Mouse (Mus musculus) myocyte (in vitro differentiated cells): ENCODE data around the gene Aff3. TPM values are rescaled to one million over a fixed set of nuclear protein-coding genes. Genes with fewer than 3 reads are reported as not detected.

Experiments
- H3K27me3 ChIP-seq: one replicate; pipeline ENCODE4 v1.6.1; 2011; ENCODE audit not compliant: control insufficient read depth, insufficient read depth, insufficient read length
- H3K36me3 ChIP-seq: one replicate; pipeline ENCODE4 v1.6.1; 2011; ENCODE audit not compliant: control insufficient read depth, insufficient read depth
- H3K4me2 ChIP-seq: one replicate; pipeline ENCODE4 v1.6.1; 2011; ENCODE audit warnings: low read depth, control low read depth
- H3K4me3 ChIP-seq: one replicate; pipeline ENCODE4 v1.5.1; 2011; ENCODE audit warnings: mild to moderate bottlenecking, control low read depth, moderate library complexity
- H3K79me2 ChIP-seq: one replicate; pipeline ENCODE4 v1.6.1; 2011; ENCODE audit not compliant: control insufficient read depth, insufficient read depth
- H3ac ChIP-seq: one replicate; pipeline ENCODE4 v1.6.1; 2011; ENCODE audit not compliant: control insufficient read depth, insufficient read length
- CEBPB ChIP-seq: IDR thresholded peaks from 2 replicates; pipeline ENCODE4 v1.6.1; 2011; ENCODE audit warnings: mild to moderate bottlenecking, moderate library complexity; ENCODE audit not compliant: poor library complexity, insufficient read depth, severe bottlenecking
- E2F4 ChIP-seq: IDR thresholded peaks from one replicate; pipeline ENCODE4 v1.6.1; 2011; ENCODE audit warnings: mild to moderate bottlenecking, control low read depth, moderate library complexity; ENCODE audit not compliant: insufficient read depth
- MAX ChIP-seq: IDR thresholded peaks from one replicate; pipeline ENCODE4 v1.6.1; 2011; ENCODE audit warnings: low read depth, mild to moderate bottlenecking, control low read depth
- MYOD1 ChIP-seq, 3 experiments: IDR thresholded peaks; one replicate each; pipeline ENCODE4 v1.6.1; 2011; ENCODE audit warnings: control low read depth in 2 of 3, low read depth in 2 of 3, mild to moderate bottlenecking in 2 of 3, moderate library complexity in 1 of 3; ENCODE audit not compliant: insufficient read length in 2 of 3, control insufficient read depth in 1 of 3
- MYOG ChIP-seq, 3 experiments: IDR thresholded peaks; one replicate each; pipeline ENCODE4 v1.6.1; 2011; ENCODE audit warnings: control low read depth in 2 of 3, low read depth in 2 of 3, mild to moderate bottlenecking in 2 of 3; ENCODE audit not compliant: insufficient read length in 2 of 3, control insufficient read depth in 1 of 3, insufficient read depth in 1 of 3
- POLR2A ChIP-seq: IDR thresholded peaks from one replicate; pipeline ENCODE4 v1.6.1; 2011; ENCODE audit warnings: low read depth, mild to moderate bottlenecking, control low read depth, moderate library complexity; ENCODE audit not compliant: insufficient read length
- POLR2AphosphoS2 ChIP-seq: IDR thresholded peaks from one replicate; pipeline ENCODE4 v1.6.1; 2011; ENCODE audit warnings: low read depth, control low read depth; ENCODE audit not compliant: insufficient read length
- REST ChIP-seq: IDR thresholded peaks from one replicate; pipeline ENCODE4 v1.6.1; 2011; ENCODE audit warnings: mild to moderate bottlenecking, control low read depth, moderate library complexity; ENCODE audit not compliant: insufficient read depth, insufficient read length
- SRF ChIP-seq: IDR thresholded peaks from one replicate; pipeline ENCODE4 v1.6.1; 2011; ENCODE audit warnings: low read depth; ENCODE audit not compliant: control insufficient read depth, insufficient read length
- TCF12 ChIP-seq: IDR thresholded peaks from one replicate; pipeline ENCODE4 v1.6.1; 2011; ENCODE audit warnings: mild to moderate bottlenecking, control low read depth; ENCODE audit not compliant: poor library complexity, insufficient read depth, severe bottlenecking
- TCF3 ChIP-seq: IDR thresholded peaks from one replicate; pipeline ENCODE4 v1.6.1; 2011; ENCODE audit warnings: low read depth, control low read depth; ENCODE audit not compliant: insufficient read length
- USF1 ChIP-seq: IDR thresholded peaks from one replicate; pipeline ENCODE4 v1.6.1; 2011; ENCODE audit warnings: low read depth, mild to moderate bottlenecking, control low read depth, moderate library complexity
- polyA plus RNA-seq: library from polyadenylated mRNA; unstranded; fragments of >200 nt; fragmentation: generic; extraction: Trizol; gene quantifications from one replicate; pipeline ENCODE4 v1.2.1, GENCODE M21; 2012; ENCODE audit warnings: missing spikeins

The Aff3 gene
- polyA plus RNA-seq, 1 experiment = not detected

- H3ac ChIP-seq = no peak overlapping the region
- TF ChIP-seq REST = no peak
- TF ChIP-seq USF1 = no peak
- no peak for TF ChIP-seq MYOD1 (IDR thresholded peaks at IDR 0.05; ENCODE audit: control insufficient read depth in 1 of 3, insufficient read length in 2 of 3, low read depth in 2 of 3)
- no peak for TF ChIP-seq POLR2AphosphoS2
- TF ChIP-seq TCF3 = no peak
- TF ChIP-seq MAX = no peak
- TF ChIP-seq E2F4 = no peak
- no peak for TF ChIP-seq CEBPB
- no peak for TF ChIP-seq POLR2A
- no peak for TF ChIP-seq SRF
- no peak for TF ChIP-seq TCF12
- TF ChIP-seq MYOG (IDR thresholded peaks at IDR 0.05; ENCODE audit: control insufficient read depth in 1 of 3, insufficient read depth in 1 of 3, insufficient read length in 2 of 3, low read depth in 2 of 3) = no peak
- H3K4me3 ChIP-seq = no peak overlapping the region
- H3K36me3 ChIP-seq = no peaks in the 10 kb centered on the region
- H3K79me2 ChIP-seq = no peaks in the 10 kb centered on the region
- no peak overlapping the region for H3K4me2 ChIP-seq
- no peaks in the 10 kb centered on the region for H3K27me3 ChIP-seq
These were observed 439.6 kb downstream of the Aff3 start for GRCm38 (mm10) chr1:38225166-38225565.

- Histone ChIP-seq H3K36me3 (no peaks in the 10 kb centered on the region), H3K27me3 (peaks cover 8% of the 10 kb centered on the region), H3K4me3 (no peak overlapping the region), H3K79me2 (no peaks in the 10 kb centered on the region), H3ac (no peak overlapping the region), H3K4me2 (no peak overlapping the region)
- no peak for TF ChIP-seq MAX
- TF ChIP-seq E2F4 = no peak
- TF ChIP-seq USF1 = no peak
- TF ChIP-seq MYOG (IDR thresholded peaks at IDR 0.05; ENCODE audit: control insufficient read depth in 1 of 3, insufficient read depth in 1 of 3, insufficient read length in 2 of 3, low read depth in 2 of 3) = peak in 1 of 3 experiments; percentile 16
- TF ChIP-seq TCF12 = no peak
- TF ChIP-seq MYOD1 (IDR thresholded peaks at IDR 0.05; ENCODE audit: control insufficient read depth in 1 of 3, insufficient read length in 2 of 3, low read depth in 2 of 3) = peak in 1 of 3 experiments; percentile 64
- no peak for TF ChIP-seq POLR2AphosphoS2
- TF ChIP-seq TCF3 = no peak
- no peak for TF ChIP-seq POLR2A
- TF ChIP-seq SRF = no peak
- no peak for TF ChIP-seq CEBPB
- no peak for TF ChIP-seq REST
These were observed 442.6 kb downstream of the Aff3 start for GRCm38 (mm10) chr1:38222160-38222559.

GRCm38 (mm10) chr1:38221431-38221830 is 443.3 kb downstream of the Aff3 start:
- TF ChIP-seq USF1 (no peak), TCF3 (no peak), MYOG (IDR thresholded peaks at IDR 0.05; ENCODE audit: control insufficient read depth in 1 of 3, insufficient read depth in 1 of 3, insufficient read length in 2 of 3, low read depth in 2 of 3) (no peak), REST (no peak), MAX (no peak), TCF12 (no peak), E2F4 (no peak), CEBPB (no peak), POLR2AphosphoS2 (no peak), SRF (no peak)
- Histone ChIP-seq H3K36me3 (no peaks in the 10 kb centered on the region), H3K27me3 (peaks cover 8% of the 10 kb centered on the region), H3K79me2 (no peaks in the 10 kb centered on the region), H3K4me3 (no peak overlapping the region), H3ac (no peak overlapping the region), H3K4me2 (no peak overlapping the region)

GRCm38 (mm10) chr1:38217912-38218795 is 446.6 kb downstream of the Aff3 start:
- Histone ChIP-seq H3K79me2 (no peaks in the 10 kb centered on the region), H3K27me3 (peaks cover 8% of the 10 kb centered on the region), H3K36me3 (no peaks in the 10 kb centered on the region), H3ac (no peak overlapping the region), H3K4me3 (no peak overlapping the region), H3K4me2 (no peak overlapping the region)
- TF ChIP-seq MYOD1 (IDR thresholded peaks at IDR 0.05; ENCODE audit: control insufficient read depth in 1 of 3, insufficient read length in 2 of 3, low read depth in 2 of 3) = no peak
- no peak for TF ChIP-seq POLR2AphosphoS2
- TF ChIP-seq REST = no peak
- TF ChIP-seq CEBPB = no peak
- no peak for TF ChIP-seq MAX
- no peak for TF ChIP-seq E2F4

GRCm38 (mm10) chr1:38217098-38217497 is 447.7 kb downstream of the Aff3 start:
- TF ChIP-seq USF1 (no peak), REST (no peak), POLR2AphosphoS2 (no peak), POLR2A (no peak), CEBPB (no peak), E2F4 (no peak), MAX (no peak), SRF (no peak), TCF3 (no peak), MYOD1 (IDR thresholded peaks at IDR 0.05; ENCODE audit: control insufficient read depth in 1 of 3, insufficient read length in 2 of 3, low read depth in 2 of 3) (no peak), MYOG (IDR thresholded peaks at IDR 0.05; ENCODE audit: control insufficient read depth in 1 of 3, insufficient read depth in 1 of 3, insufficient read length in 2 of 3, low read depth in 2 of 3) (no peak), TCF12 (no peak)
- Histone ChIP-seq H3ac (no peak overlapping the region), H3K27me3 (peaks cover 8% of the 10 kb centered on the region), H3K79me2 (no peaks in the 10 kb centered on the region), H3K4me2 (no peak overlapping the region), H3K4me3 (no peak overlapping the region), H3K36me3 (no peaks in the 10 kb centered on the region)
